22 mouse cellular contexts compared by ENCODE assay signal in genomic region chr5:54279357-54279756, GRCm38 (mm10).
A peak's percentile ranks its signal among the peaks of the same experiment; 100 is the strongest.
DNase-seq lines count a peak whose midpoint lies in the region; ATAC-seq and TF ChIP-seq lines count a peak whose summit lies in the region.
"Had no signal": no experiment of that assay in that cellular context is flagged by ENCODE, and none has a peak within 500 bp of the region (broad histone marks: within the 10 kb centered on the region; RNA-seq: fewer than 3 reads in every experiment).

No protein-coding gene starts in this region.

- H3K9me3 ChIP-seq in midbrain, embryonic 13.5 days = no peaks in the 10 kb centered on the region
- no peaks in the 10 kb centered on the region for H3K9me3 ChIP-seq in midbrain, embryonic 11.5 days (ENCODE audit: control insufficient read depth, low read length)
- H3K9me3 ChIP-seq in hindbrain, embryonic 16.5 days (ENCODE audit: control insufficient read depth, low read length) = no peaks in the 10 kb centered on the region
- H3K9me3 ChIP-seq: embryonic facial prominence, embryonic 10.5 days; forebrain, embryonic 13.5 days; heart, embryonic 13.5 days; limb, embryonic 15.5 days; liver, embryonic 15.5 days; neural tube, embryonic 12.5 days; stomach, embryonic 15.5 days had no signal

- H3K36me3 ChIP-seq in midbrain, embryonic 13.5 days = no peaks in the 10 kb centered on the region
- H3K36me3 ChIP-seq in midbrain, embryonic 11.5 days (ENCODE audit: control insufficient read depth, insufficient read depth, low read length) = no peaks in the 10 kb centered on the region
- no peaks in the 10 kb centered on the region for H3K36me3 ChIP-seq in hindbrain, embryonic 16.5 days (ENCODE audit: control insufficient read depth, insufficient read depth, low read length)
- no peaks in the 10 kb centered on the region for H3K36me3 ChIP-seq in myocyte (ENCODE audit: control insufficient read depth, insufficient read depth)
- H3K36me3 ChIP-seq: embryonic facial prominence, embryonic 10.5 days; heart, embryonic 13.5 days; limb, embryonic 15.5 days; liver, embryonic 15.5 days; neural tube, embryonic 12.5 days; stomach, embryonic 15.5 days had no signal

- H3K9ac ChIP-seq in midbrain, embryonic 13.5 days (replicated peaks) = no peak overlapping the region
- no peak overlapping the region for H3K9ac ChIP-seq in midbrain, embryonic 11.5 days (ENCODE audit: low read length)
- no peak overlapping the region for H3K9ac ChIP-seq in hindbrain, embryonic 16.5 days (ENCODE audit: low read depth, low read length)
- H3K9ac ChIP-seq: forebrain, embryonic 13.5 days; heart, embryonic 13.5 days; limb, embryonic 15.5 days; liver, embryonic 15.5 days; neural tube, embryonic 12.5 days; stomach, embryonic 15.5 days had no signal

- no peak overlapping the region for H3ac ChIP-seq in myocyte (ENCODE audit: control insufficient read depth, insufficient read length)

- no peaks in the 10 kb centered on the region for H3K27me3 ChIP-seq in midbrain, embryonic 13.5 days
- H3K27me3 ChIP-seq in midbrain, embryonic 11.5 days (ENCODE audit: control insufficient read depth, insufficient read depth, low read length) = no peaks in the 10 kb centered on the region
- H3K27me3 ChIP-seq in hindbrain, embryonic 16.5 days (replicated peaks; ENCODE audit: control insufficient read depth, insufficient read depth, low read length) = no peaks in the 10 kb centered on the region
- H3K27me3 ChIP-seq in myocyte (ENCODE audit: control insufficient read depth, insufficient read depth, insufficient read length) = no peaks in the 10 kb centered on the region
- H3K27me3 ChIP-seq: forebrain, embryonic 13.5 days; heart, embryonic 13.5 days; limb, embryonic 15.5 days; liver, embryonic 15.5 days; neural tube, embryonic 12.5 days; stomach, embryonic 15.5 days had no signal

- ATAC-seq in midbrain, embryonic 13.5 days = 0 out of 2 replicates have a peak, but pooled peaks have one; percentile 37
- ATAC-seq in midbrain, embryonic 11.5 days (ENCODE audit: low FRiP score) = no peak
- peak; percentile 48; the same call in 1 of the 2 replicates for ATAC-seq in hindbrain, embryonic 16.5 days
- ATAC-seq: forebrain, embryonic 13.5 days had no signal

- H3K79me2 ChIP-seq in myocyte (ENCODE audit: control insufficient read depth, insufficient read depth) = no peaks in the 10 kb centered on the region

- H3K4me2 ChIP-seq in midbrain, embryonic 13.5 days (replicated peaks) = no peak overlapping the region
- H3K4me2 ChIP-seq in midbrain, embryonic 11.5 days = no peak overlapping the region
- peak overlapping the region; percentile 14; the same call in 1 of the 2 replicates for H3K4me2 ChIP-seq in hindbrain, embryonic 16.5 days (ENCODE audit: low read length)
- peak overlapping the region; percentile 56 for H3K4me2 ChIP-seq in myocyte (ENCODE audit: low read depth)
- H3K4me2 ChIP-seq: forebrain, embryonic 13.5 days; heart, embryonic 13.5 days; limb, embryonic 15.5 days; liver, embryonic 15.5 days; neural tube, embryonic 12.5 days; stomach, embryonic 15.5 days had no signal

- H3K27ac ChIP-seq in midbrain, embryonic 13.5 days = no peak overlapping the region
- H3K27ac ChIP-seq in midbrain, embryonic 11.5 days (ENCODE audit: low read depth, low read length) = no peak overlapping the region
- H3K27ac ChIP-seq in hindbrain, embryonic 16.5 days (ENCODE audit: low read depth, low read length) = no peak overlapping the region
- H3K27ac ChIP-seq: embryonic facial prominence, embryonic 10.5 days; forebrain, embryonic 13.5 days; heart, embryonic 13.5 days; kidney, postnatal 0 days; limb, embryonic 15.5 days; liver, embryonic 15.5 days; neural tube, embryonic 12.5 days; stomach, embryonic 15.5 days had no signal

- H3K4me3 ChIP-seq in midbrain, embryonic 13.5 days (replicated peaks) = no peak overlapping the region
- H3K4me3 ChIP-seq in midbrain, embryonic 11.5 days (ENCODE audit: low read depth, low read length) = no peak overlapping the region
- no peak overlapping the region for H3K4me3 ChIP-seq in hindbrain, embryonic 16.5 days (ENCODE audit: low read length)
- H3K4me3 ChIP-seq in myocyte = no peak overlapping the region
- H3K4me3 ChIP-seq: embryonic facial prominence, embryonic 10.5 days; forebrain, embryonic 13.5 days; heart, embryonic 13.5 days; limb, embryonic 15.5 days; liver, embryonic 15.5 days; neural tube, embryonic 12.5 days; stomach, embryonic 15.5 days had no signal

- no peak for TF ChIP-seq POLR2A in myocyte (IDR thresholded peaks at IDR 0.05; ENCODE audit: insufficient read length, low read depth)

- peak; percentile 15 to 22 for DNase-seq in frontal cortex, adult 2 months (ENCODE audit: extremely low spot score in 1 of 2, low spot score in 1 of 2)
- no peak for DNase-seq in frontal cortex, postnatal 14 days (ENCODE audit: low spot score in 2 of 2)
- DNase-seq in midbrain, embryonic 11.5 days (ENCODE audit: low spot score, missing footprints) = no peak
- no peak for DNase-seq in thymus, postnatal 4 days
- DNase-seq: cerebellum, adult 9-10 months; gastrocnemius, postnatal 10 days; heart, adult 18-20 months; heart, postnatal 36 days; kidney, adult 18-20 months; right cerebral cortex, postnatal 25 days; thymus, adult 18-20 months had no signal

- H3K4me1 ChIP-seq in midbrain, embryonic 13.5 days (replicated peaks) = peaks cover 10% of the 10 kb centered on the region; the same call in 1 of the 2 replicates
- no peaks in the 10 kb centered on the region for H3K4me1 ChIP-seq in midbrain, embryonic 11.5 days (ENCODE audit: control insufficient read depth, insufficient read depth, low read length)
- H3K4me1 ChIP-seq in hindbrain, embryonic 16.5 days (ENCODE audit: control insufficient read depth, insufficient read depth, low read depth, low read length) = no peaks in the 10 kb centered on the region
- H3K4me1 ChIP-seq: embryonic facial prominence, embryonic 10.5 days; forebrain, embryonic 13.5 days; heart, embryonic 13.5 days; limb, embryonic 15.5 days; liver, embryonic 15.5 days; neural tube, embryonic 12.5 days; stomach, embryonic 15.5 days had no signal

- 56% methylated on average over 8 of the region's 8 CpGs for WGBS in midbrain, embryonic 13.5 days
- 59% methylated on average over 8 of the region's 8 CpGs for WGBS in midbrain, embryonic 11.5 days
- whole genome bisulfite sequencing in hindbrain, embryonic 16.5 days = 37% methylated on average over 8 of the region's 8 CpGs

TF ChIP-seq in myocyte, 11 proteins besides CTCF, POLR2A, EP300 and RAD21:
- no peak for TF ChIP-seq MAX (IDR thresholded peaks at IDR 0.05; ENCODE audit: low read depth)
- TF ChIP-seq TCF3 (IDR thresholded peaks at IDR 0.05; ENCODE audit: insufficient read length, low read depth) = no peak
- TF ChIP-seq USF1 (IDR thresholded peaks at IDR 0.05; ENCODE audit: low read depth) = no peak
- no peak for TF ChIP-seq REST (IDR thresholded peaks at IDR 0.05; ENCODE audit: insufficient read depth, insufficient read length)
- no peak for TF ChIP-seq E2F4 (IDR thresholded peaks at IDR 0.05; ENCODE audit: insufficient read depth)
- TF ChIP-seq POLR2AphosphoS2 (IDR thresholded peaks at IDR 0.05; ENCODE audit: insufficient read length, low read depth) = no peak
- no peak for TF ChIP-seq CEBPB (IDR thresholded peaks at IDR 0.05; ENCODE audit: insufficient read depth, poor library complexity, severe bottlenecking)
- TF ChIP-seq MYOD1 (IDR thresholded peaks at IDR 0.05; ENCODE audit: control insufficient read depth in 1 of 3, insufficient read length in 2 of 3, low read depth in 2 of 3) = no peak
- no peak for TF ChIP-seq MYOG (IDR thresholded peaks at IDR 0.05; ENCODE audit: control insufficient read depth in 1 of 3, insufficient read depth in 1 of 3, insufficient read length in 2 of 3, low read depth in 2 of 3)
- no peak for TF ChIP-seq TCF12 (IDR thresholded peaks at IDR 0.05; ENCODE audit: insufficient read depth, poor library complexity, severe bottlenecking)
- TF ChIP-seq SRF (IDR thresholded peaks at IDR 0.05; ENCODE audit: control insufficient read depth, insufficient read length, low read depth) = no peak

Comparison
In these comparisons a context has a peak if more than half of its experiments do, and no peak if none do; other contexts are left out.
1. DNase-seq: peak in frontal cortex, adult 2 months (2 of 2); none in frontal cortex, postnatal 14 days (0 of 2), midbrain, embryonic 11.5 days (single experiment) and thymus, postnatal 4 days (single experiment).
2. H3K4me2 ChIP-seq: peak in hindbrain, embryonic 16.5 days (single experiment) and myocyte (single experiment); none in midbrain, embryonic 13.5 days (single experiment) and midbrain, embryonic 11.5 days (single experiment).